Mouse (Mus musculus) lung, postnatal 25 days (tissue): ENCODE data around the gene Agap1.

ENCODE experiments used
- DNase-seq: peaks from one replicate; pipeline ENCODE4 v3.0.0; 2022; ENCODE audit warnings: low spot score

Agap1 gene

GRCm38 (mm10) chr1:89934316-89935260, 480.0 kb downstream of the Agap1 start:
- no peak for DNase-seq

GRCm38 (mm10) chr1:89935493-89936348, 481.1 kb downstream of the Agap1 start:
- DNase-seq, result no peak

GRCm38 (mm10) chr1:89938884-89939595, 484.4 kb downstream of the Agap1 start:
- no peak for DNase-seq

- DNase-seq, result no peak
Observed at GRCm38 (mm10) chr1:89939596-89939960, 485.0 kb downstream of the Agap1 start.

GRCm38 (mm10) chr1:89939981-89940726, 485.5 kb downstream of the Agap1 start:
- peak; percentile 77 for DNase-seq

GRCm38 (mm10) chr1:89940961-89941524, 486.4 kb downstream of the Agap1 start:
- no peak for DNase-seq

- no peak for DNase-seq
Observed at GRCm38 (mm10) chr1:89941701-89942381, 487.2 kb downstream of the Agap1 start.

- DNase-seq, result no peak
Observed at GRCm38 (mm10) chr1:89942395-89942976, 487.9 kb downstream of the Agap1 start.

GRCm38 (mm10) chr1:89943202-89943601, 488.6 kb downstream of the Agap1 start:
- peak; percentile 72 for DNase-seq
